ENCODE assay signal across 13 mouse cellular contexts in the genomic region with DNA sequence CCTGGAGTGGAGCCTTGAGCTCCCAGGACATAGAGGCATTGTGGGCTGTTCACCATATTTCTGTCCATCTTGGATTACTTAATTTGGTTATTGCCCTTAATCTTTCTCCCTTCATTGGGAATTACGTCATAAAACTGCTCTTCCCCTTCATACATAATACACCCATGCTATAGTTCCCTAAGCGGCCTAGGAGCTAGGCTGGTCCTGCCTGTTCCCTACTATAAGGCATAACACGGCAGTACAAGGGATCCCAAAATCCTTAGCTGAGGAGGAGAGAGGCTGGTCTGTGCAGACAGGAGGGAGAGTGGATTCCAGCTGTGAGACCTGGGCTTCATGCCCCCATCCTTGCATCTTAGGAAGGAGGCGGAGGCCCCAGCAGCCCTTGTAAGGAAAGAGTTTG. TPM values are rescaled to one million over a fixed set of nuclear protein-coding genes. Genes with fewer than 3 reads are reported as not detected.
DNase-seq lines count a peak whose midpoint lies in the region; ATAC-seq and TF ChIP-seq lines count a peak whose summit lies in the region.
"Had no signal": no experiment of that assay in that cellular context is flagged by ENCODE, and none has a peak within 500 bp of the region (broad histone marks: within the 10 kb centered on the region; RNA-seq: fewer than 3 reads in every experiment).

No protein-coding gene starts in this region.

- no peaks in the 10 kb centered on the region for H3K9me3 ChIP-seq in kidney, embryonic 14.5 days (ENCODE audit: control insufficient read depth, low read length)
- H3K9me3 ChIP-seq in E14TG2a.4 (ENCODE audit: low read length), result no peaks in the 10 kb centered on the region
- H3K9me3 ChIP-seq in embryonic facial prominence, embryonic 13.5 days, result no peaks in the 10 kb centered on the region

- peaks cover 30% of the 10 kb centered on the region for H3K4me1 ChIP-seq in kidney, embryonic 14.5 days (ENCODE audit: control insufficient read depth, insufficient read depth, low read length)
- peaks cover 97% of the 10 kb centered on the region for H3K4me1 ChIP-seq in E14TG2a.4 (replicated peaks; ENCODE audit: low read depth, low read length)
- H3K4me1 ChIP-seq in embryonic facial prominence, embryonic 13.5 days, result peaks cover 53% of the 10 kb centered on the region

- intact Hi-C loops in gastrocnemius, adult 2 months (cut with DNase I), result no loop called here

- no peak for DNase-seq in gastrocnemius, adult 2 months
- no peak for DNase-seq in gastrocnemius, adult 18-20 months (ENCODE audit: low spot score)
- no peak for DNase-seq in kidney, postnatal 14 days
- DNase-seq in thymus, postnatal 10 days (ENCODE audit: low spot score in 2 of 2), result no peak
- DNase-seq in left cerebral cortex, adult 8-10 months (ENCODE audit: low spot score in 2 of 2), result no peak
- DNase-seq: B cell, adult 2 months; cerebellum, postnatal 14 days; kidney, adult 2 months; lung, postnatal 4 days had no signal

- 0 out of 2 replicates have a peak overlapping the region, but pooled peaks have one; percentile 8 for H3K27ac ChIP-seq in gastrocnemius, adult 2 months
- H3K27ac ChIP-seq in kidney, embryonic 14.5 days (ENCODE audit: low read depth, low read length), result no peak overlapping the region
- H3K27ac ChIP-seq in embryonic facial prominence, embryonic 13.5 days, result no peak overlapping the region; the same call in 1 of the 2 replicates

- H3K4me3 ChIP-seq in gastrocnemius, adult 2 months, result no peak overlapping the region; the same call in 1 of the 2 replicates
- H3K4me3 ChIP-seq in kidney, embryonic 14.5 days (ENCODE audit: low read length), result no peak overlapping the region
- H3K4me3 ChIP-seq in E14TG2a.4 (replicated peaks; ENCODE audit: low read length), result peak overlapping the region; percentile 58
- peak overlapping the region; percentile 8; the same call in 1 of the 2 replicates for H3K4me3 ChIP-seq in embryonic facial prominence, embryonic 13.5 days

- H3K9ac ChIP-seq in kidney, embryonic 14.5 days (ENCODE audit: low read depth, low read length), result peak overlapping the region; percentile 13; the same call in 1 of the 2 replicates
- H3K9ac ChIP-seq in embryonic facial prominence, embryonic 13.5 days, result no peak overlapping the region

- peaks cover 98% of the 10 kb centered on the region for H3K36me3 ChIP-seq in kidney, embryonic 14.5 days (ENCODE audit: control insufficient read depth, insufficient read depth, low read length)
- peaks cover 100% of the 10 kb centered on the region for H3K36me3 ChIP-seq in E14TG2a.4 (ENCODE audit: insufficient read depth, low read length)
- peaks cover 99% of the 10 kb centered on the region for H3K36me3 ChIP-seq in embryonic facial prominence, embryonic 13.5 days

- WGBS in kidney, embryonic 14.5 days, result 80% methylated on average over 4 of the region's 4 CpGs
- WGBS in embryonic facial prominence, embryonic 13.5 days, result 82% methylated on average over 4 of the region's 4 CpGs

- no peak for ATAC-seq in kidney, embryonic 14.5 days (ENCODE audit: low FRiP score, low TSS enrichment)
- no peak for ATAC-seq in embryonic facial prominence, embryonic 13.5 days (ENCODE audit: insufficient number of reproducible peaks, insufficient read depth, low FRiP score, low TSS enrichment, low read depth)

- H3K4me2 ChIP-seq in kidney, embryonic 14.5 days (replicated peaks; ENCODE audit: low read depth, low read length), result no peak overlapping the region
- H3K4me2 ChIP-seq in embryonic facial prominence, embryonic 13.5 days, result no peak overlapping the region

- H3K27me3 ChIP-seq in kidney, embryonic 14.5 days (ENCODE audit: control insufficient read depth, insufficient read depth, low read length), result no peaks in the 10 kb centered on the region
- no peaks in the 10 kb centered on the region for H3K27me3 ChIP-seq in E14TG2a.4 (ENCODE audit: insufficient read depth, low read length)
- H3K27me3 ChIP-seq in embryonic facial prominence, embryonic 13.5 days, result no peaks in the 10 kb centered on the region

- no peak for TF ChIP-seq CTCF in gastrocnemius, adult 2 months (IDR thresholded peaks at IDR 0.05)
- no peak for TF ChIP-seq CTCF in E14TG2a.4 (conservative IDR thresholded peaks at IDR 0.05; ENCODE audit: low read length)

RNA-seq across cellular contexts. Expression of gene Ech1, which starts 7.1 kb away (rescaled TPM):
- 100 to 1,000 TPM; 173 to 338 TPM for total RNA-seq in gastrocnemius, adult 2 months (2021)
- total RNA-seq in gastrocnemius, adult 18-20 months (2021), result 100 to 1,000 TPM; 227 to 344 TPM
- 134 and 150 TPM in 2 replicates for polyA plus RNA-seq in kidney, embryonic 14.5 days (2014; fragmentation: Nextera tagmentation; extraction: Ambion mirVana)
- 153 TPM in 2 replicates for polyA plus RNA-seq in embryonic facial prominence, embryonic 13.5 days (2015; fragmentation: Nextera tagmentation; extraction: Ambion mirVana)
- 10 to 100 TPM; 57.9 to 68.0 (median 62.2) TPM for total RNA-seq in left cerebral cortex, adult 8-10 months (2022)

RNA-seq across cellular contexts. Expression of gene Hnrnpl, which starts 9.6 kb away (rescaled TPM):
- 100 to 1,000 TPM; 131 to 143 TPM for total RNA-seq in gastrocnemius, adult 2 months (2021)
- total RNA-seq in gastrocnemius, adult 18-20 months (2021), result 100 to 1,000 TPM; 110 to 131 TPM
- polyA plus RNA-seq in kidney, embryonic 14.5 days (2014; fragmentation: Nextera tagmentation; extraction: Ambion mirVana), result 283 and 322 TPM in 2 replicates
- polyA plus RNA-seq in embryonic facial prominence, embryonic 13.5 days (2015; fragmentation: Nextera tagmentation; extraction: Ambion mirVana), result 301 and 303 TPM in 2 replicates
- total RNA-seq in left cerebral cortex, adult 8-10 months (2022), result 100 to 1,000 TPM; 433 to 466 (median 453) TPM

RNA-seq across cellular contexts. Expression of gene Lgals4, which starts 15.7 kb away (rescaled TPM):
- 1 to 10 TPM; 2.6 to 7.3 TPM for total RNA-seq in gastrocnemius, adult 2 months (2021)
- total RNA-seq in gastrocnemius, adult 18-20 months (2021), result 1 to 10 TPM; 1.7 to 3.9 TPM
- 3.8 and 3.9 TPM in 2 replicates for polyA plus RNA-seq in kidney, embryonic 14.5 days (2014; fragmentation: Nextera tagmentation; extraction: Ambion mirVana)
- 8.7 and 15.3 TPM in 2 replicates for polyA plus RNA-seq in embryonic facial prominence, embryonic 13.5 days (2015; fragmentation: Nextera tagmentation; extraction: Ambion mirVana)
- 1 to 10 TPM; 1.4 to 3.4 (median 3.0) TPM for total RNA-seq in left cerebral cortex, adult 8-10 months (2022)

RNA-seq across cellular contexts. Expression of gene Rinl, which starts 29.2 kb away (rescaled TPM):
- under 1 TPM; 0.71 to 0.89 TPM for total RNA-seq in gastrocnemius, adult 2 months (2021)
- under 1 TPM; 0.45 to 0.46 TPM for total RNA-seq in gastrocnemius, adult 18-20 months (2021)
- 2.9 and 5.6 TPM in 2 replicates for polyA plus RNA-seq in kidney, embryonic 14.5 days (2014; fragmentation: Nextera tagmentation; extraction: Ambion mirVana)
- 2.6 and 4.1 TPM in 2 replicates for polyA plus RNA-seq in embryonic facial prominence, embryonic 13.5 days (2015; fragmentation: Nextera tagmentation; extraction: Ambion mirVana)
- 1 to 10 TPM; 2.0 to 4.9 (median 4.1) TPM for total RNA-seq in left cerebral cortex, adult 8-10 months (2022)

RNA-seq across cellular contexts. Expression of gene Lgals7, which starts 45.7 kb away (rescaled TPM):
- not detected for total RNA-seq in gastrocnemius, adult 2 months (2021)
- total RNA-seq in gastrocnemius, adult 18-20 months (2021), result under 1 TPM in 1 of 2 experiments, not detected in 1; 0.66 TPM
- 1.1 and 4.0 TPM in 2 replicates for polyA plus RNA-seq in kidney, embryonic 14.5 days (2014; fragmentation: Nextera tagmentation; extraction: Ambion mirVana)
- polyA plus RNA-seq in embryonic facial prominence, embryonic 13.5 days (2015; fragmentation: Nextera tagmentation; extraction: Ambion mirVana), result 25.5 and 29.4 TPM in 2 replicates
- not detected for total RNA-seq in left cerebral cortex, adult 8-10 months (2022)
- total RNA-seq: monocyte, adult 5-6 weeks had no signal

Comparison
In these comparisons a context has a peak if more than half of its experiments do, and no peak if none do; other contexts are left out.
1. H3K4me3 ChIP-seq: peak in E14TG2a.4 (single experiment) and embryonic facial prominence, embryonic 13.5 days (single experiment); none in gastrocnemius, adult 2 months (single experiment) and kidney, embryonic 14.5 days (single experiment).